Mouse (Mus musculus): ENCODE results near the gene Ier3. TPM values are rescaled to one million over a fixed set of nuclear protein-coding genes. Genes with fewer than 3 reads are reported as not detected.

Gene Ier3
- polyA plus RNA-seq, 2 experiments from 2014 or later: 0.60 TPM

GRCm38 (mm10) chr17:35868961-35869345 lies 47.5 kb downstream of the Ier3 start:
- ATAC-seq: no peak

- ATAC-seq: no peak
Observed at GRCm38 (mm10) chr17:35869346-35870067, 48.0 kb downstream of the Ier3 start.

DNA sequence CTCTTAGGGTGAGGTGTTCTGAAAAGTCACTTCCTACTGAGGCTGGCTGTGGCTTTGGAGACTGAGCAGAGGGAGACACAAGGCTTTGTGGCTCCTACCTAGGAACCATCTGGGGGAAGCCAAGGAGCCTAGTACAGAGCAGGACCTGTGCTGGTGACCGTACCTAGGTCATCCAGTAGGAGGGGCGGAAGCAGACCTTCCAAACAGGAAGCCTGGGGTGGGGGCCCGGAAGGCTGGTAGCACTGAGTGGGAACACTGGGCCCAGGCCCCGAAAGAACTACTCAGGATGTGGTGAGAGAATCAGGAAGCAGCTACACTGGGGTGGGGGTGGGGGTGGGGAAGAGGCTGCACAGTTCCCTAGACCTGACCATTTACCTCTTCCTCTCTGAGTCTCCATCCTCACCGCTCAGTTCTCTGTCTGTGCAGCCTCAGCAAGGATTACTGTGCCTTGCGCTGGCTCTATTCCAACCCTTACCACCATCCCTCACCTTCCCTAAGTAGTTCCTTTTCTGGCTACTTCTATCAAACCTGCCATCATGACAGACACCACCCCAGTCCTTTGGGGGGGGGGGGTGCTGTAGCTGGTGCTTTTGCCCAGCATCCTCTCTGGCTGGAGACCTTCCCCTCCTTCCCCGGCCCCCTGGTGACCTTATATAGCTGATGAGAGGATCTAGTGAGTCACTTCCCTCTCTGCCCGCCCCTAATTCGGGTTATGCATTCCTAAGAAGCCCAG lies 48.8 kb downstream of the Ier3 start:
- peak; percentile 73 for ATAC-seq

- no peak for ATAC-seq
Observed at GRCm38 (mm10) chr17:35870884-35871696, 49.6 kb downstream of the Ier3 start.

Other genes starting within 250 kb of the Ier3 start
- gene Sfta2, start 220.1 kb upstream of the Ier3 start, polyA plus RNA-seq (2017; shearing (Covaris generic)): not detected
- gene Gm9573, start 195.0 kb upstream of the Ier3 start, polyA plus RNA-seq (2017; shearing (Covaris generic)): not detected
- under 1 TPM in 1 of 2 experiments, not detected in 1; 0.36 TPM for gene Mucl3, start 178.0 kb upstream of the Ier3 start, polyA plus RNA-seq (2017; shearing (Covaris generic))
- gene Vars2, start 154.1 kb upstream of the Ier3 start, polyA plus RNA-seq (2017; shearing (Covaris generic)): 10 to 100 TPM in 1 of 2 experiments, 1 to 10 TPM in 1; 9.3 to 11.8 TPM
- 10 to 100 TPM; 11.5 to 30.4 TPM for gene Gtf2h4, start 147.9 kb upstream of the Ier3 start, polyA plus RNA-seq (2017; shearing (Covaris generic))
- gene Ddr1, start 117.1 kb upstream of the Ier3 start, polyA plus RNA-seq (2017; shearing (Covaris generic)): under 1 TPM; 0.66 to 0.71 TPM
- gene Flot1, start 1.5 kb downstream of the Ier3 start, polyA plus RNA-seq (2017; shearing (Covaris generic)): 10 to 100 TPM; 19.9 to 22.9 TPM
- 100 to 1,000 TPM; 410 to 652 TPM for gene Tubb5, start 16.6 kb downstream of the Ier3 start, polyA plus RNA-seq (2017; shearing (Covaris generic))
- gene Mdc1, start 19.8 kb downstream of the Ier3 start, polyA plus RNA-seq (2017; shearing (Covaris generic)): 1 to 10 TPM; 4.1 to 6.4 TPM
- 10 to 100 TPM; 38.4 to 44.7 TPM for gene Nrm, start 39.6 kb downstream of the Ier3 start, polyA plus RNA-seq (2017; shearing (Covaris generic))
- 100 to 1,000 TPM; 228 to 247 TPM for gene Ppp1r18, start 43.9 kb downstream of the Ier3 start, polyA plus RNA-seq (2017; shearing (Covaris generic))
- gene Dhx16, start 58.1 kb downstream of the Ier3 start, polyA plus RNA-seq (2017; shearing (Covaris generic)): 10 to 100 TPM; 19.6 to 26.9 TPM
- 10 to 100 TPM; 12.4 to 17.5 TPM for gene 2310061I04Rik, start 75.7 kb downstream of the Ier3 start, polyA plus RNA-seq (2017; shearing (Covaris generic))
- gene Atat1, start 88.4 kb downstream of the Ier3 start, polyA plus RNA-seq (2017; shearing (Covaris generic)): 10 to 100 TPM; 11.7 to 14.3 TPM
- 10 to 100 TPM; 42.2 to 50.9 TPM for gene Mrps18b, start 94.7 kb downstream of the Ier3 start, polyA plus RNA-seq (2017; shearing (Covaris generic))
- gene Ppp1r10, start 94.8 kb downstream of the Ier3 start, polyA plus RNA-seq (2017; shearing (Covaris generic)): 10 to 100 TPM; 42.0 to 57.4 TPM
- gene Abcf1, start 148.1 kb downstream of the Ier3 start, polyA plus RNA-seq (2017; shearing (Covaris generic)): 100 to 1,000 TPM in 1 of 2 experiments, 10 to 100 TPM in 1; 99.6 to 137 TPM
- 1 to 10 TPM; 8.1 to 9.2 TPM for gene Gnl1, start 158.2 kb downstream of the Ier3 start, polyA plus RNA-seq (2017; shearing (Covaris generic))
- gene Prr3, start 158.6 kb downstream of the Ier3 start, polyA plus RNA-seq (2017; shearing (Covaris generic)): 10 to 100 TPM; 13.6 to 17.6 TPM
- 10 to 100 TPM; 36.4 to 43.7 TPM for gene H2-T24, start 198.9 kb downstream of the Ier3 start, polyA plus RNA-seq (2017; shearing (Covaris generic))
- 1,000 to 10,000 TPM in 1 of 2 experiments, 100 to 1,000 TPM in 1; 679 to 1,228 TPM for gene H2-T23, start 211.2 kb downstream of the Ier3 start, polyA plus RNA-seq (2017; shearing (Covaris generic))
- 100 to 1,000 TPM; 415 to 458 TPM for gene H2-T22, start 221.1 kb downstream of the Ier3 start, polyA plus RNA-seq (2017; shearing (Covaris generic))
- under 1 TPM in 1 of 2 experiments, not detected in 1; 0.46 TPM for gene Gm6034, start 221.3 kb downstream of the Ier3 start, polyA plus RNA-seq (2017; shearing (Covaris generic))
- gene Gm11127, start 236.7 kb downstream of the Ier3 start, polyA plus RNA-seq (2017; shearing (Covaris generic)): under 1 TPM; 0.37 to 0.38 TPM

All from activated CD4-positive, CD25-positive, alpha-beta regulatory T cell, adult 4 months (primary cell).